Mouse (Mus musculus) C2C12 (cell line): ENCODE data around the gene Kansl1l.

ENCODE experiments used
- CEBPB ChIP-seq: IDR thresholded peaks from one replicate; pipeline ENCODE4 v1.6.1; 2011; ENCODE audit warnings: low read depth, mild to moderate bottlenecking, control low read depth, moderate library complexity
- CTCF ChIP-seq: IDR thresholded peaks from one replicate; pipeline ENCODE4 v1.5.1; 2011; ENCODE audit not compliant: control insufficient read depth, insufficient read depth, insufficient read length

DNA sequence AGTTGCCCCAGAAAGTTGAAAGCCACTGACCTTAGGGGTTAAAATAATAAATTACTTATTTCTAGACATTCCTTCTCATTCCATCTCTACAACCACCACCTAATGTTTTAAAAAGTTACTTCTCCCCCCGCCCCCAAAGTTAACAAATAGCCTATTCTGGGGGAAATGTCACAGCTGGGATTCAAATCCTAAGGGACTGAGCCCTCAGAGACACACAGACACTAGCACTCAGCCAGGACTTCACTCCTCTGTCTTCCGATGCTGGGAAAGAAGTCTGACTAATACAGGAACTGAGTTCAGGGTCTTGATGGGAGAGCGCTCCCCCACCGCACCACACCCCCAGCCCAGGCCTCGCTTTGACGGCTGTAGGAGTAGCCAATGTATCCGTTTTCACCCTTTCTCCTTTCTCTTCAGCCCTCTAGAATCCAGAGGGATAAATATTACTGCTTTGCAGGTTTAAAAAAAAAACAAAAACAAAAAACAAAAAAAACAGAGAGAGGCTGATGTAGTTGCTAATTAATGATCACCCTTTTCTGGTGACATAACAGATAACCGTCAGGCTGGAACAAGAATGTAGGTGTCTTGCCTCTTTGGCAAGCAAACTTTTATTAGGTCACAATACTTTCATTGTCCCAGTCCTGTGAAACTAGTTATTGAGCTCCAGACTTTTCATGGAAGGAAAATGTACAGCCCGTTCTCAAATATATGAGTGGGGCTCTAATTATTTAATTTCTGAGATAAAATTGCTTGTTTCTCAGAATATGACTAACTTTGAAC is 14.7 kb upstream of the Kansl1l start:
- no peak for TF ChIP-seq CEBPB
- no peak for TF ChIP-seq CTCF
